Mouse (Mus musculus) lung, postnatal 4 days (tissue): ENCODE data around the gene Lcmt2.
A peak's percentile ranks its signal among the peaks of the same experiment; 100 is the strongest.

Source experiments
- DNase-seq, 2 experiments: peaks; one replicate each; pipeline ENCODE4 v3.0.0; 2021

The Lcmt2 gene

GRCm38 (mm10) chr2:121115418-121115817, 25.0 kb downstream of the Lcmt2 start:
- DNase-seq, result no peak

- no peak for DNase-seq
Observed at GRCm38 (mm10) chr2:121109695-121110094, 30.8 kb downstream of the Lcmt2 start, which contains the start of gene Tgm7. TSS of gene Tgm7 (minus strand) at chr2:121109795.

GRCm38 (mm10) chr2:121105940-121106339, 34.5 kb downstream of the Lcmt2 start:
- no peak for DNase-seq

GRCm38 (mm10) chr2:121102051-121102450, 38.4 kb downstream of the Lcmt2 start:
- peak in 1 of 2 experiments; percentile 69 for DNase-seq

- DNase-seq, result no peak
Observed at GRCm38 (mm10) chr2:121089751-121090150, 50.7 kb downstream of the Lcmt2 start.

- DNase-seq, result no peak
Observed at GRCm38 (mm10) chr2:121088507-121088906, 51.9 kb downstream of the Lcmt2 start.

- no peak for DNase-seq
Observed at GRCm38 (mm10) chr2:121085480-121086185, 54.8 kb downstream of the Lcmt2 start, which contains the start of gene Tgm5. TSS of gene Tgm5 (minus strand) at chr2:121085841.

GRCm38 (mm10) chr2:121082626-121083025, 57.8 kb downstream of the Lcmt2 start:
- DNase-seq, result no peak
